Mouse (Mus musculus): ENCODE measurements around the gene Pkhd1.

Gene Pkhd1

GRCm38 (mm10) chr1:20617849-20618530 lies at the start of gene Pkhd1:
Gene Pkhd1, minus strand, starts transcription at chr1:20618064.
- peak; percentile 87 for DNase-seq

GRCm38 (mm10) chr1:20667567-20667966 lies 49.7 kb upstream of the Pkhd1 start:
- DNase-seq = no peak

GRCm38 (mm10) chr1:20666233-20666632 lies 48.4 kb upstream of the Pkhd1 start:
- DNase-seq = peak; percentile 6

- peak; percentile 47 for DNase-seq
These were observed 37.2 kb upstream of the Pkhd1 start for GRCm38 (mm10) chr1:20655085-20655484.

- DNase-seq = peak; percentile 77
These were observed 35.9 kb upstream of the Pkhd1 start for GRCm38 (mm10) chr1:20653513-20654506.

GRCm38 (mm10) chr1:20634856-20635255 lies 17.0 kb upstream of the Pkhd1 start:
- DNase-seq = no peak

GRCm38 (mm10) chr1:20633276-20633869 lies 15.5 kb upstream of the Pkhd1 start:
- no peak for DNase-seq

GRCm38 (mm10) chr1:20624564-20624963 lies 6.7 kb upstream of the Pkhd1 start:
- no peak for DNase-seq

GRCm38 (mm10) chr1:20623375-20623774 lies 5.5 kb upstream of the Pkhd1 start:
- no peak for DNase-seq

GRCm38 (mm10) chr1:20620611-20621010 lies 2.7 kb upstream of the Pkhd1 start:
- no peak for DNase-seq

- peak; percentile 87 for DNase-seq
These were observed 1.5 kb upstream of the Pkhd1 start for GRCm38 (mm10) chr1:20619363-20619762.

- DNase-seq = peak; percentile 48
These were observed 5.2 kb downstream of the Pkhd1 start for GRCm38 (mm10) chr1:20612643-20613042.

GRCm38 (mm10) chr1:20605489-20605888 lies 12.4 kb downstream of the Pkhd1 start:
- DNase-seq = no peak

- DNase-seq = no peak
These were observed 27.4 kb downstream of the Pkhd1 start for GRCm38 (mm10) chr1:20590488-20590887.

- no peak for DNase-seq
These were observed 46.4 kb downstream of the Pkhd1 start for GRCm38 (mm10) chr1:20571469-20571868.

- no peak for DNase-seq
These were observed 48.4 kb downstream of the Pkhd1 start for GRCm38 (mm10) chr1:20569430-20569829.

- no peak for DNase-seq
These were observed 59.4 kb downstream of the Pkhd1 start for GRCm38 (mm10) chr1:20558443-20558842.

- peak; percentile 54 for DNase-seq
These were observed 63.5 kb downstream of the Pkhd1 start for GRCm38 (mm10) chr1:20554398-20554797.

- DNase-seq = no peak
These were observed 66.5 kb downstream of the Pkhd1 start for GRCm38 (mm10) chr1:20551334-20551733.

GRCm38 (mm10) chr1:20544526-20544925 lies 73.3 kb downstream of the Pkhd1 start:
- no peak for DNase-seq

- DNase-seq = peak; percentile 37
These were observed 104.3 kb downstream of the Pkhd1 start for GRCm38 (mm10) chr1:20513364-20514084.

- no peak for DNase-seq
These were observed 118.9 kb downstream of the Pkhd1 start for GRCm38 (mm10) chr1:20498965-20499364.

- DNase-seq = no peak
These were observed 131.8 kb downstream of the Pkhd1 start for GRCm38 (mm10) chr1:20486087-20486486.

Measured in kidney, postnatal 14 days (tissue).